Mouse (Mus musculus) E14TG2a.4 (cell line): ENCODE measurements around the gene Comt.

Source experiments
- H3K27me3 ChIP-seq: 2 replicates; pipeline ENCODE4 v1.6.1; 2014; ENCODE audit warnings: low read length, control low read depth; ENCODE audit not compliant: insufficient read depth
- H3K36me3 ChIP-seq: 2 replicates; pipeline ENCODE4 v1.6.1; 2014; ENCODE audit warnings: low read length, control low read depth; ENCODE audit not compliant: insufficient read depth
- H3K4me1 ChIP-seq: replicated peaks from 2 replicates; pipeline ENCODE4 v1.6.1; 2014; ENCODE audit warnings: low read depth, low read length, control low read depth
- H3K4me3 ChIP-seq: replicated peaks from 2 replicates; pipeline ENCODE4 v1.5.1; 2014; ENCODE audit warnings: mild to moderate bottlenecking, low read length
- H3K9me3 ChIP-seq: 2 replicates; pipeline ENCODE4 v1.6.1; 2014; ENCODE audit warnings: low read length, control low read depth
- CTCF ChIP-seq: conservative IDR thresholded peaks from 2 replicates; pipeline ENCODE4 v1.5.1; 2014; ENCODE audit warnings: low read length
- NANOG ChIP-seq: IDR thresholded peaks from 2 replicates; pipeline ENCODE4 v1.6.1; 2014; ENCODE audit warnings: borderline replicate concordance, low read length, mixed read lengths
- POU5F1 ChIP-seq: IDR thresholded peaks from 2 replicates; pipeline ENCODE4 v1.6.1; 2014; ENCODE audit warnings: low read length, borderline replicate concordance

Comt gene

GRCm38 (mm10) chr16:18392469-18393426 lies 33.9 kb downstream of the Comt start:
- H3K9me3 ChIP-seq = no peaks in the 10 kb centered on the region
- H3K36me3 ChIP-seq = peaks cover 17% of the 10 kb centered on the region
- peak overlapping the region; percentile 90 for H3K4me3 ChIP-seq
- H3K4me1 ChIP-seq = peaks cover 92% of the 10 kb centered on the region
- no peaks in the 10 kb centered on the region; the same call in 1 of the 2 replicates for H3K27me3 ChIP-seq
- TF ChIP-seq NANOG (no peak), CTCF (peak; percentile 32), POU5F1 (no peak)

- H3K27me3 ChIP-seq = no peaks in the 10 kb centered on the region; the same call in 1 of the 2 replicates
- H3K4me3 ChIP-seq = no peak overlapping the region
- H3K36me3 ChIP-seq = peaks cover 7% of the 10 kb centered on the region
- no peaks in the 10 kb centered on the region for H3K9me3 ChIP-seq
- peaks cover 91% of the 10 kb centered on the region for H3K4me1 ChIP-seq
- TF ChIP-seq CTCF (no peak), POU5F1 (no peak), NANOG (no peak)
Observed at GRCm38 (mm10) chr16:18391728-18392127, 34.9 kb downstream of the Comt start.

GRCm38 (mm10) chr16:18391127-18391526 lies 35.5 kb downstream of the Comt start:
- no peaks in the 10 kb centered on the region; the same call in 1 of the 2 replicates for H3K27me3 ChIP-seq
- peaks cover 91% of the 10 kb centered on the region for H3K4me1 ChIP-seq
- peaks cover 1% of the 10 kb centered on the region; the same call in 1 of the 2 replicates for H3K36me3 ChIP-seq
- no peaks in the 10 kb centered on the region for H3K9me3 ChIP-seq
- TF ChIP-seq POU5F1 (no peak), CTCF (no peak), NANOG (no peak)
- no peak overlapping the region for H3K4me3 ChIP-seq

- no peaks in the 10 kb centered on the region for H3K36me3 ChIP-seq
- TF ChIP-seq NANOG (no peak), CTCF (no peak), POU5F1 (no peak)
- no peaks in the 10 kb centered on the region for H3K9me3 ChIP-seq
- H3K27me3 ChIP-seq = no peaks in the 10 kb centered on the region; the same call in 1 of the 2 replicates
- H3K4me3 ChIP-seq = no peak overlapping the region
- peaks cover 91% of the 10 kb centered on the region for H3K4me1 ChIP-seq
Observed at GRCm38 (mm10) chr16:18390399-18390798, 36.3 kb downstream of the Comt start.

GRCm38 (mm10) chr16:18388583-18389435 lies 37.8 kb downstream of the Comt start:
- TF ChIP-seq NANOG (no peak), CTCF (no peak), POU5F1 (no peak)
- no peaks in the 10 kb centered on the region for H3K9me3 ChIP-seq
- H3K4me1 ChIP-seq = peaks cover 93% of the 10 kb centered on the region
- H3K27me3 ChIP-seq = no peaks in the 10 kb centered on the region; the same call in 1 of the 2 replicates
- no peaks in the 10 kb centered on the region for H3K36me3 ChIP-seq
- H3K4me3 ChIP-seq = no peak overlapping the region; the same call in 1 of the 2 replicates

- TF ChIP-seq POU5F1 (no peak), CTCF (no peak), NANOG (no peak)
- no peaks in the 10 kb centered on the region for H3K9me3 ChIP-seq
- H3K36me3 ChIP-seq = no peaks in the 10 kb centered on the region
- no peaks in the 10 kb centered on the region; the same call in 1 of the 2 replicates for H3K27me3 ChIP-seq
- H3K4me3 ChIP-seq = no peak overlapping the region; the same call in 1 of the 2 replicates
- peaks cover 93% of the 10 kb centered on the region for H3K4me1 ChIP-seq
Observed at GRCm38 (mm10) chr16:18387704-18388582, 38.7 kb downstream of the Comt start.

- Histone ChIP-seq H3K4me3 (0 out of 2 replicates have a peak overlapping the region, but pooled peaks have one; percentile 1), H3K36me3 (no peaks in the 10 kb centered on the region), H3K9me3 (no peaks in the 10 kb centered on the region), H3K4me1 (peaks cover 99% of the 10 kb centered on the region), H3K27me3 (no peaks in the 10 kb centered on the region; the same call in 1 of the 2 replicates)
- TF ChIP-seq NANOG (peak; percentile 21; the same call in 1 of the 2 replicates), POU5F1 (peak; percentile 57; the same call in 1 of the 2 replicates), CTCF (no peak)
Observed at GRCm38 (mm10) chr16:18386972-18387371, 39.7 kb downstream of the Comt start.

- TF ChIP-seq CTCF (no peak), NANOG (no peak), POU5F1 (no peak)
- Histone ChIP-seq H3K9me3 (no peaks in the 10 kb centered on the region), H3K4me3 (no peak overlapping the region), H3K36me3 (no peaks in the 10 kb centered on the region), H3K4me1 (peaks cover 99% of the 10 kb centered on the region), H3K27me3 (no peaks in the 10 kb centered on the region; the same call in 1 of the 2 replicates)
Observed at GRCm38 (mm10) chr16:18386451-18386850, 40.2 kb downstream of the Comt start.
